Mouse (Mus musculus) kidney, adult 2 months (tissue): ENCODE data around the gene H2-M5.

Experiments
- CTCF ChIP-seq: fragments of 200-500 bp; conservative IDR thresholded peaks from 2 replicates; pipeline ENCODE4 v1.5.1; 2011; ENCODE audit warnings: low read depth, mild to moderate bottlenecking, control low read depth, low read length, moderate library complexity, mixed read lengths; ENCODE audit not compliant: insufficient read depth, insufficient read length
- POLR2A ChIP-seq: fragments of 200-500 bp; IDR thresholded peaks from one replicate; pipeline ENCODE4 v1.6.1; 2011; ENCODE audit warnings: low read depth, low read length, control low read depth

DNA sequence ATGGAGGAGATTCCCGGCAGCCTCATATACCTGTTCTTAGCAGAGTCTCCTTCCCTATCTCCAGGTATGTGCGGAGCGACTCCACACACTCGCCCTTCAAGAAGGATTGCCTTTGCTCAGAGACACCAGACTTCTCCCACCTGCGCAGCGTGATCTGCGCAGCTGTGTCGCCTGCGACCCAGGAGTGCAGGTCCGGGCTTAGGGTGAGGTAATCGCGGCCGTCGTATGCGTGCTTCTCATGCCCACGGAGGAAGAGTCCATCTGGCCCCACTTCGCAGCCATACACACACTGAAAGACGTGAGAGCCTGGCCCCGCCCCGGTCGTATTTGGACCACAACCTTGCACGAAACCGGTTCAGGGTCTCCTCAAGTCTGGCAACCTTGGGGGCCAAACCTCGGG is 862 bp downstream of the H2-M5 start:
- TF ChIP-seq POLR2A, result no peak
- no peak for TF ChIP-seq CTCF
